Mouse (Mus musculus) testis, postnatal 14 days (tissue): ENCODE measurements around the gene Pramef12.
"Not testable (repeated sequence)": the region's sequence is repeated elsewhere in the genome, so short reads cannot be mapped to it uniquely, and the experiment has no call there.

Experiments used
- DNase-seq: peaks from one replicate; pipeline ENCODE4 v3.0.0; 2021; ENCODE audit warnings: low spot score

Gene Pramef12

DNA sequence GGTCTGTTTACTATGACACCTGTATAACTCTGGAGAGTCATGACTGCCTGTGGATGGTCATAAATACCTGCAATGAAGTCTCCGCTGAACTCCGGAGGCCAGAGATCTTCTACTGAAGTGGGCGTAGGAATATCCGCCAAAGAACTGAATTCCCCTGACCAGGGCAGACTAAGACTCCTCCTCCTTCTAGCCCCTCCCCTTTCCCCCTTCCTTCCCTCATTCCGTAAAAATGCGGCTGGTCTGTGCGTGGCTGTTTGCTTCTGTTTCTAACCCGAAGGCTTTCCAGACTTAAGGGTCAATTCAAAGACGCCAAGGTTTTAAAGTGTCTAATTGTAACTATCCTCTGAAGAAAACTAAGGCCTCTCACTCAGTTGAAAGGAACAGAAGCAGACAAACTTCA is at the start of gene Pramef12:
Gene Pramef12 (minus strand): TSS at position 175 of the 400 bp plus-strand sequence.
- DNase-seq, result peak; percentile 61

DNA sequence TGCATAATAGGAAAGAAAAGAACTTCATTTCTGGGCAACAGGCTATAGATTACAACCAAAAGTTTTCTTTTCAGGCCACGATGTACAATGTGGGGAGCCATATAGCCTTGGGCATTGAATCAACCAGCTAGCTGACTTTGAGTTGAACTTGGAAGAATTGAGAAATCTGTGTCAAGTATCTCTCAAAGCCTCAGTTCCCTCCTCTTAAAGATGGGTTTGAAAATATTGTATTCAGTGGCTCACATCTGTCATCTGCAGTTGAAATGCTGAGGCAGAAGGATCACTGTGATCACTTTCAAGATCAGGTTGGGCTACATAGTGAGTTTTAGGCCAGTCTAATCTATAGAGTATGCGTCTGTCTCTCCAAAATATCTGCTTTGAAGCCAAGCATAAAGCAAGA is 45.0 kb upstream of the Pramef12 start, which contains the start of gene Gm9944:
Gene Gm9944 (minus strand): TSS at position 101 of the 400 bp plus-strand sequence.
- no peak for DNase-seq

DNA sequence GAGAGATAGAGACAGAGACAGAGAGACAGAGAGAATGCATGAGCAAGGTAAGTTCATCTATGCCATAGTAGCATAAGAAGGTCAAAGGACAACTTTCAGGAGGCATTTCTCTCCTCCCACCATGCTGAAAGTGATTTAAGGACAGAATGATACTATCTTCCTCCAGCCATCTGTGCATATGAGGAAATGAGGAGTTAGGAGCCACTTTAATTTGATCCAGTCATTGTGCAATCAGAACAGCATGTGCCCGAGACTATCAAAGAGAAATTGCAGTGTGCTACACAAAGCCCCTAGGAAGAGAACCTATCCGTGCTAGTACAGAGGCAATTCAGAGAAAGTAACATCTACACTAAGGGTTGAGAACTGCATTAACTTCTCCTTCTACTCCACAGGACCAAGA is 40.3 kb upstream of the Pramef12 start:
- DNase-seq, result no peak

DNA sequence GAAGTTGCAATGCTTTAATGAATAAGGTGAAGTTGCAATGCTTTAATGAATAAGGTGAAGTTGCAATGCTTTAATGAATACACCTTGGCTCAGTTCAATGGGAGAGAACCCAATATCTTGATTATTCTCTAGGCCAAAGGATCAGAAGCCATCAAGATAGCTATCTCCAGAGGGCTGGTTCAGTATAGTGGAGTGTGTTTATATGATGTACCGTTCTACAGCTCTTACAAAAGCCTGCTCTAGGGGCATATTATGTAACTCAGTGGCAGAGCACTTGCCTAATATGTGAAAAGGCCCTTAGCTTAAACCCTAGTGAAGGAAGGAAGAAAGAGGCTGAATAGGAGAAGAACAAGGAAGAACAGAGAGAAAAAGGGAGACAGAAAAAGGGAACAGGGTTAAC is 33.3 kb upstream of the Pramef12 start:
- DNase-seq, result no peak

DNA sequence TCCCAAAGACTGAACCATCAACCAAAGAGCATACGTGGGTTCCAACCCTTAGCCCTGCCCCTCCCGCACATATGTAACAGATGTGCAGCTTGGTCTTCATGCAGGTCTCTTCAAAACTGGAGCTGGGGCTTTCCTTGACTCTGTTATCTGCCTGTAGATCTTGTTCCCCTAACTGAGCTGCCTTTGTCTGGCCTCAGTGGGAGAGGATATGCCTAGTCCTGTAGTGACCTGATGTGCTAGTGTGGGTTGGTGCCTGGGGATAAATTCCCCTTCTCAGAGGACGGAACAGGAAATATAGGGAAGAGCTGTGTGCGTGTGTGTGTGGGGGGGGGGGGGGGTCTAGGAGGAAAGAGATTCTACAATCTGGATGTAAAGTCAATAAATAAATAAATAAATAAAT is 32.8 kb upstream of the Pramef12 start:
- no peak for DNase-seq

DNA sequence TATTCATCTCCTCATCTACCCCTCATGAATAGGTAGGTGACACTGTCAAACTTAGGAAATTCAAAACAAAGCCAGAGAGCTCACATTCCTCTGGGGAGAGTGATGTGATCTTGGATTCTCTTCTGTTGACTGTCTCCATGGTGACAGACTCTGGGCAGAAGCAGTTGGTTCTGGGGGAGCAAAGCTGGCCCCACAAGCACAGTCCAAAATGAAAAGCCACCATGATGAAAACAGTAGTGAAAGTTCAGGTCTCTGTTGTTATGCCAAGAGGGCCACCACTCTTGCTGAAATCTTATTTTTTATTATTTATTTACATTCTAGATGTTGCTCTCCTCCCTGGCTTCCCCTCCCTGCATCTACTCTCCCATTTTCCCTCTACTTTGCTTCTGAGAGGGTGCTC is 30.4 kb upstream of the Pramef12 start, which contains the start of gene 1700012P22Rik:
Gene 1700012P22Rik (minus strand): TSS at position 101 of the 400 bp plus-strand sequence.
- no peak for DNase-seq

DNA sequence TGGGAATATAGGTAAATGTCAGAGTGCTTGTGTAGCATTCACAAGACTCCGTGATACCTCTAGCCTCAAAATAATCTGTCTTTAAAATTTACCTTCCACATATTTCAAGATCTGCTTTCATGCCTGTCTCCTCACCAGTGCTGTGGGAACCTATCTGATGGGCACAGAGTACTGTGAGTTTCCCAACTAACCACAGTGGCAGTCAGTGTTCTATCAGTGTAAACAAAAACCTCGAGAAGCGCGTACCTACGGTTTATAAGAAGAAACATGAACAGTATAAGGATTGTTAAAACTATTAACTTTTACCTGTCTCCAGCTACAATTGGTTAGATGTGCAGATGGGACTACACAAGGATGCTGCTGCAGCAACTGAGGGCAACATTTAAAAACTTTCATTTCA is 25.0 kb upstream of the Pramef12 start:
- no peak for DNase-seq

DNA sequence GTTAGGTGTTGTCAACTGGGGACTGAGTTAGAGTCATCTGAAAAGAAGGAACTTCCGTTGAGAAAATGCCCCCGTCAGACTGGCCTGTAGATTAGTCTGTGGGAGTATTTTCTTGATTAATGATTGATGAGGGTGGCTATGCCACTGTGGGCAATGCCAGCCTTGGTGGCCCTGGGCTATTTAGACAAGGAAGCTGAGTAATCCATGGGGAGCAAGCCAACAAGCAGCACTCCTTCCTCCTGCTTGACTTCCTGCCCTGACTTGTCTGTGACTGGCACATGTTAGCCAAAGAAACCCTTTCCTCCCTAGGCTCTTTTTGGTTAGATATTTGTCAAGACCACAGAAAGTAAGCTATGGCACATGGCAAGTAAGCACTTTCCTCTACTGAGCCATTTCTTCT is 22.5 kb upstream of the Pramef12 start:
- no peak for DNase-seq

DNA sequence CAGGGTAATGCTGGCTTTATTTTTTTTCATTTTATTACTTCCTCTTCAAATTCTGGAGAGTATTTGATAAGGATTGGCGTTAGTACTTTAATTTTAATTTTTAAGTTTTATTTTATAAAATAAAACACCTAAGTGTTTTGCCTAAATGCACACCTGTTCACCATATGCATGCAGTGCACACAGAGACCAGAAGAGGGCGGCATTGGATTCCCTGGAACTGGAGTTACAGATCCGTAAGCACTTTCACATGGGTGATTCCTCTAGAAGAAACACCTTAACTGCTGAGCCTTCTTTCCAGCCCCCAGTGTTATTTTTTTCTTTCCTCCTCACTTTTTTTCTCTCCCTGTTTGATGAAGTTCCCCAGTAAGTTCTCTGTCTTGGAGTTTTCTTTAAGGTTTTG is 20.6 kb upstream of the Pramef12 start:
- no peak for DNase-seq

DNA sequence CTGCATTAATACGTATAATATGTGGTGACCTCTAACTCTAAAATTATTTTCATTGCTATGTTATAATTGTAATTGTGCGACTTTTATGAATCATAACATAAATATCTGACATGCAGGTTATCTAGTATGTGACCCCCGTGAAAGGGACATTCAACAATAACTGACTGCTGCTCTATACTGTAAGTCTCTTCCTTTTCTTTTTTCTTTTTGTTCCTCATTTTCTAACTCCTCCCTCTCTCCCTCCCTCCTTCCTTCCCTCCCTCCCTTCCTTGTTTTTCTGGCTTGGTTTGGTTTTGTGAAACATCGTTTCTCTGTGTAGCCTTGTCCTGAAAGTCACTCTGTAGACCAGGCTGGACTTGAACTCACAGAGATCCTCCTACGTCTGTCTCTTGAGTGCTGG is 16.3 kb upstream of the Pramef12 start:
- no peak for DNase-seq

DNA sequence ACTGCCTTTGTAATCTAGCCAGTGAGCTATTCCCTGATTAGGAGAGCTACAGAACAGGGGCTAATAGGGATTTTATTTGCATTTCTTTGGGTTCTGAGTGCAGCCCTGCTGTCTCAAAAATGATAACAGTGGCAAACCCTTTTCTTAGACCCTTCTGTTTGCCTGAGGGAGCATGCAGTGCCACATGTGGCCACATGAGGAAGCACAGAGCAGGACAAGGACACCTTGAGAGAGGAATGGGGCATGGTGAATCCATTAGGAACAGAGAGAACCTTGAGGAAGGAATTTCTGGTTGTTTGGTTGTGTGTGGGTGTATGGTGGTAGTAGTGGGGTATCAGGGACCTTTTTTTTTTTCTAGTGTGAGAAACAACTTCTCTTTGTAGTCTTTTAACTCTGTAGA is 12.4 kb upstream of the Pramef12 start:
- no peak for DNase-seq

DNA sequence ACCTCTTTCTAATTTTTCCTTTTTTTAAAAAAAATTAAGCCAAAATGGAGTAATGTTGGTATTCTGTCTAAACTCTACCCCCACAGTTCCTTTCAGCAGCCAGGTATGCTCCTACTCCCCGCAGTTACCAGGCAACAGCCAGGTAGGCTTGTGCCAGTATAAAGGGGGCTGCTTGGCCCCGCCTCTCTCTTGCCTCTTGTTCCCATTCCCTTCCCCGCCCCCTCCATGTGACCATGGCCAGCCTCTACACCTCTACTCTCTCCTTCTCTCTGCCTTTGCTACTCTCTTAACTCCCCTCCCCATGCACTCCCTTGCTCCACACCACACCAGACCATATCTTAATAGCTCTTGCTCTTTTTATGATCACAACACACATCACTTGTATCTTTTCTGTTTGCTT is 2.0 kb downstream of the Pramef12 start:
- DNase-seq, result no peak

DNA sequence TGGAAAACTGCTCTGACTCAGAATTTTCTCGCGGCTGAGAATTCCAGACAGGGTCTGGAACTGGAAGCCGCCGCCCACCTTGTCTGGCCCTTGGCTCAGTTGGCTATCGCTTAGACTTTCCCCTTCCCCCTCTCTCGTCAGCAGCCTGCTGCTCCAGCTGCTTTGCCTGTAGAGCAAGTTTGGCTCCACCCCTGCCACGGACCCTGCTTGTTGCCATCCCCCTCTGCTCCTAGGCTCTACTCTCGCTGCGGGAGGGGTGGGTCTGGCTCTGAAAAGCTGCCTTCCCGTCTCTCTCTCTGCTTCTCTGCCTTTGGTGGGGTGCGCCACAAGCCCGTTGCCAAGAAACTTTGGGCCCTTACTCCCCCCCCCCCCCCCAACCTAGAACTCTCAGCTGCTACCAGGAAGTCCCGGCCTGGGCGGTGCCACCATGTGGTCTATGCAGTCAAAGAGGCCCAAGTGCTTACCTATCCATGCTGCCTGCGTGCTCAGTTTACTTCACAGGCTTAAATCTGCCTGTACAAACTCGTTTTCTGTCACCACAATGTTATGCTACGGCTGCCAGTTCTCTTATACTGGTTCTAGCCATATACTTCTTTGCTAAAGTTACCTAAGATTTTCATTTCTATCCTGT is 3.7 kb downstream of the Pramef12 start:
- peak; percentile 69 for DNase-seq

DNA sequence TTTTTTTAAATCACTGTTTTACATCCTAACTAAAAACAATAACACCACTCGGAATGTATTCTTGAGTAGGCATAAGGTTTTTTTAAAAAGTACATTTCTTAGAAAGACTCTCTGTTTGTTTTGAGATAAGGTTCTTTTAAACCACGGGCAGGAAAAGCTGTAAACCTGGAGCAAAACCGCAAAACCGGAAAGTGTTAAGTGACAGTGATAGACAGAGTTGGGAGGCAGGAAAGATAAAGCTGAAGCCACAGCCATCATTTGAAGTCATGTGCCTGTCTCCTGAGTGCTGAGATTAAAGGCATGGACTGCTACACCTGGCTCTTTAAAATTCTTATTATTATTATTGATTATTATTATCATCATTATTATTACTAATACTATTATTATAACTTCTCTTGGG is 5.6 kb downstream of the Pramef12 start:
- no peak for DNase-seq

DNA sequence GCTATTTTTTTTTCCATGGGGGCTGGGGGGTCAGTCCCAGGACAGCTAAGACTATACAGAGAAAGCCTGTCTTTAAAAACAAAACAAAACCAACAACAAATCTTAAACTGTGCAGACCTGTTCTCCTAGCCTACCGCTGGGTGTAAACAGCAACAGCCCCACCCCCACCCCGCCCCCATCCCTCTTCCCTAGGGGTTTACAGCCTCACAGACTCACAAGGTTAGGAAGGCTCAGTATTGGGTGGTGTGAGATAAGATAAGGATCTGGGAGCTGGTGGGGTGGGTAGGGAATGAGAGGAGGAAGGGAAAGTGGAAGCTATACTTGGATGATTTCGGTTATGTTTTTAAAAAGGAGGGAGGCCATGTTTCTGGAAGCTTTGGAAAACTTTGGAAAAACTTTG is 11.9 kb downstream of the Pramef12 start:
- DNase-seq, result no peak

DNA sequence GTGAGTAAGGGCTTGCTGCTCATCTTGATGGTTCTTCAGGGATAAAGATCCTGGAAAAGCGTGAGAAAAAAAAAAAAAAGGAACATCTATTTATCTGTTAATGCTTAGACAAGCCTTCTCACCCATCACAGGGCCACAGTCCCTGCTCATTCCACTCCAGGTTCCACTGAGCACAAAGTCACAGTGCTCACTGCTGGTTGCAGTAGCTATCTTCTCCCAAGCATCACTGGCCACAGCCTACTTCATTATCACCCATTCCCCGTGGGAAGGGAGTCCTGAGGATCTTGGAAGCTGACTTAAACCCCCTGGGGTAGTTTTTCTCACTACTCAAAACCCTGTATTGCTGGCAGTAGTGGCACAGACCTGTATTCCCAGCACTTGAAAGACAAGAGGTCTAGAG is 30.4 kb downstream of the Pramef12 start, which contains the start of gene Pramef20:
Gene Pramef20 (minus strand): TSS at position 23 of the 400 bp plus-strand sequence.
- no peak for DNase-seq

DNA sequence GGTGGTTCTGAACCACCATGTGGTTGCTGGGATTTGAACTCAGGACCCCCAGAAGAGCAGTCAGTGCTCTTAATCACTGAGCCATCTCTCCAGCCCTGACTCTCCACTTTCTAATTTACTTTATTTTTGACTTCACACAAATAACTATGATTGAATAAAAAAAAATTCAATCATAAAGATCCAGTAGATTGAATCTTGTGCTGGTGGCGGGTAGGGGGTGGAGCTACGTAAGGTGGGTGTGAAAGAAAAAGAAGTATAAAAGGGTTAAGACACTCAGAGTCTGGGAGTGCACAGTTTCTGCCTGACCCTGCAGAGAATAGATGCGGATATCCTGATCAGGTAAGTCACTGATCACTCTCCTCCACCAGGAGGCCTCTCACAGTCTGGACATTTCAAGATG is 50.6 kb downstream of the Pramef12 start, which contains the start of gene Gm13119:
Gene Gm13119 (plus strand): TSS at position 301 of the 400 bp plus-strand sequence.
- DNase-seq, result not testable (repeated sequence)
